Mouse (Mus musculus): ENCODE measurements at regions not wholly inside any gene's neighbourhood (a gene's known extent, or its start where the extent isn't known, plus 50 kb on each side); places are given as distances from the start of the nearest gene placed in this dataset.

DNA sequence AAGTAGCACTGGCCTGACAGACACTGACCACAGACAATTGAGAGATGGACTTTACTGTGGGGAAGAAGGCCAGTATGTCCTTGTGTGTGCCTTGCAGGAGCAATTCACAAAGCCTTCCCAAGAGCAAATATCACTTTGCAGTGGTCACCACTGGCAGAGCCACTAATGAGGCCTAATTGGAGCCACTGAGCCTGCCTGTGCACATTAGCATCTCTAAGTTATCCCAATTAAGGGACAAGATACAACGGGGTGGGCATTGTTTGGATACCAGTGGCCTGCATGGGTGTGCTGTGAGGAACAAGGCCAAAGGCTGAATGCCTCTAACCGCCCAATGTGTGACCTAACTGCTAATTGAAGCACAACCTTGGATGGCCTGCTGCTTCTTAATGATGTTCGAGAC, 433.4 kb upstream of the Ptbp2 start:
- DNase-seq: no peak

GRCm38 (mm10) chr3:120214616-120215250, 430.5 kb upstream of the Ptbp2 start:
- DNase-seq: no peak

DNA sequence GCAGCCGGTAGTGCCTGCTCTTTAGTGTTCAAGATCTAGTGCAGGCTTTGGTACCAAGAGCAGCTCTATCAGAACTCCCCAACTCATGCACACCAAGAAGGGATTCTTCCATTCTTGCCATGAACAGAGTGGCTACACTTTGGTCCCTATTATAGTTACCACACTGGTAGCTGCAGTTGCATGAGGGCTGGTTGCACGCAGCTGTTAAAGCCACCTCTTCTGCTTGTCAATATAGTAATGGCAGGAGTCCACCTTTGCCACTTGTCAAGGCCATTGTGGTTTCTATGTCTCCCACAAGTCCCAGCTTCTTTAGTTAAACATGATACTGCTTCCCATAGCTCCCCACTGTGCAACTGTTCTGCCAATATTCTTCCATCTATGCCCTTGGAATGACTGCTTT, 415.1 kb upstream of the Ptbp2 start:
- no peak for DNase-seq

DNA sequence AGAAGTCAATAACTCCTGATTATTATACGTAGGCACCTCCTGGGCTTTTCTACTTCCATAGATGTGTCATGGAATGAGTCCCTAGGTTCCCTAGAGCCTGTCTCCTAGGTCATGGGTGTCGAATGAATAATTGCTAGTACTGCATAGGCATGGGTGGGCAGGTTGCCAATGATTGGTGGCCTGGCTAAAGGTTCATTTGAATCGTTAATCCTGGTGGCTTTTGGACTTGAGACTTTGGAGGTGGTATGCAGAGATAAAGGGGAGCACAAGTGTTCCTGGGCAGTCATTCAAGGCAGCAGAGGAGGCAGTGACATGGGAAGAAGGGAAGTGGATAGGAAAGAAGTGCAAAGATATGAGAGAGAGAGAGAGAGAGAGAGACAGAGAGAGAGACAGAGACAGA, 410.2 kb upstream of the Ptbp2 start:
- no peak for DNase-seq

- peak; percentile 62 for DNase-seq
Observed at GRCm38 (mm10) chr3:120192439-120193326, 408.4 kb upstream of the Ptbp2 start.

DNA sequence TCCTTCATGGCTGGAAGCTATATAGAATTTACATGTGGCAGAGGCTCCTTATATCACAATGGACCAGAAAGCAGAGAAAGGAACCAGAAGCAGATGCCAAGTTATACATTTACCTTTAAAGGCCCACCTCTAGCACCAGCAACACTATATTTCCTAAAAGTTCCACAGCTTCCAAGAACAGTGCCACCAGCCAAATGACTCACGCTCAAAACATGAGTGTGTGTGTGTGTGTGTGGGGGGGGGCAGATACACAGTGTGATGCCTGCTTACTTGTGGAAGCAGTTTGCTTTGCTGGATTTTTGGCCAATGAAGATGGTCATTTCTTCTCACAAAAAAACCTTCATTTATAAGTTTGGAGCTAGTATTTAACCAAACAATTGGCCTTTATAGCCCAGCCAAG, 405.3 kb upstream of the Ptbp2 start:
- DNase-seq: no peak

DNA sequence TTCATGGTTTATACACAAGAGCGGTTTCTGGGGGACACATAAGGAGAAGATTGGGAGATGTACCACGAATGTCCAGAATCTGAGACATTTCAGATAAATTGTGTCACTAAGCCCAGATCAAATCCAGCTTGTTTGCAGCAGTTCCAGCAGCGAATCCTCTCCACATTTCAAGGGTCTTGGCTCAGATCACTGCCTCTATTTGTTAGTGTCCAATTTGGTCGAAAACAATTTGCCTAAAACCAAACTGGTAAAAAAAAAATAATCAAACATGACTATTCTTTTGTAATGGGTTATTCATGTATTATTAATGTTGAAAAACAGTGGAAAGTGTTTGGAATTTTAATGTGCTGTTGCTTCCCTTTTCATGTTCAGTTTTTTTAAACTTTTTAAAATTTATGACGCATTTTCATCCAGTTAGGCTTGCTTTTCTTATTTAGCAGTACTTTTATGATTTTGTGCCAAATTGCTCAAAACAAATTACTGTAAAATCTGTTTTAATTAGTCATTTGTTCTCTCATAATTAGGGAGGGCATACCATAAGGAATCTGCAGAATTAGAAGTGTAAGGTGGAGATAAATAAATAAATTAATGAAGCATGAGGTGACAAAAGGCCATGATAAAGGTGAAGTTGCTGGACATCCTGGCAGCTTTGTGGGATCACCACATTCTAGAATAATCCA, 396.8 kb upstream of the Ptbp2 start:
- no peak for DNase-seq

- no peak for DNase-seq
Observed at GRCm38 (mm10) chr3:120175632-120176031, 391.4 kb upstream of the Ptbp2 start.

Data from lung, postnatal 14 days (tissue).